Mouse (Mus musculus): ENCODE data around the gene Mcur1. TPM values are rescaled to one million over a fixed set of nuclear protein-coding genes. Genes with fewer than 3 reads are reported as not detected.

Gene Mcur1
- polyA plus RNA-seq, 1 experiment from 2014 or later = 9.0 TPM

- Histone ChIP-seq H3K4me1 (peaks cover 11% of the 10 kb centered on the region; the same call in 1 of the 2 replicates), H3K4me2 (no peak overlapping the region), H3K36me3 (no peaks in the 10 kb centered on the region), H3K4me3 (no peak overlapping the region), H3K27ac (no peak overlapping the region), H3K27me3 (replicated peaks) (no peaks in the 10 kb centered on the region), H3K9me3 (replicated peaks) (peaks cover 5% of the 10 kb centered on the region; the same call in 1 of the 2 replicates), H3K9ac (no peak overlapping the region)
- WGBS (ENCODE audit: insufficient replicate concordance) = 79% methylated on average over 14 of the region's 14 CpGs
- ATAC-seq = no peak
Observed at GRCm38 (mm10) chr13:43498849-43499248, 61.1 kb downstream of the Mcur1 start.

GRCm38 (mm10) chr13:43497769-43498168, 62.2 kb downstream of the Mcur1 start:
- H3K9me3 ChIP-seq (replicated peaks) = peaks cover 5% of the 10 kb centered on the region; the same call in 1 of the 2 replicates
- no peak for ATAC-seq
- WGBS (ENCODE audit: insufficient replicate concordance) = 75% methylated on average over 3 of the region's 3 CpGs
- H3K4me1 ChIP-seq = no peaks in the 10 kb centered on the region
- no peaks in the 10 kb centered on the region for H3K36me3 ChIP-seq
- H3K4me2 ChIP-seq = no peak overlapping the region
- H3K27ac ChIP-seq = no peak overlapping the region
- no peak overlapping the region for H3K9ac ChIP-seq
- H3K27me3 ChIP-seq (replicated peaks) = no peaks in the 10 kb centered on the region
- H3K4me3 ChIP-seq = no peak overlapping the region

- Histone ChIP-seq H3K4me3 (no peak overlapping the region), H3K27me3 (replicated peaks) (no peaks in the 10 kb centered on the region), H3K27ac (no peak overlapping the region), H3K9ac (no peak overlapping the region), H3K4me1 (no peaks in the 10 kb centered on the region), H3K4me2 (no peak overlapping the region), H3K9me3 (replicated peaks) (peaks cover 5% of the 10 kb centered on the region; the same call in 1 of the 2 replicates), H3K36me3 (no peaks in the 10 kb centered on the region)
- no peak for ATAC-seq
- 21% methylated on average over 2 of the region's 2 CpGs for WGBS (ENCODE audit: insufficient replicate concordance)
Observed at GRCm38 (mm10) chr13:43496660-43497059, 63.3 kb downstream of the Mcur1 start.

DNA sequence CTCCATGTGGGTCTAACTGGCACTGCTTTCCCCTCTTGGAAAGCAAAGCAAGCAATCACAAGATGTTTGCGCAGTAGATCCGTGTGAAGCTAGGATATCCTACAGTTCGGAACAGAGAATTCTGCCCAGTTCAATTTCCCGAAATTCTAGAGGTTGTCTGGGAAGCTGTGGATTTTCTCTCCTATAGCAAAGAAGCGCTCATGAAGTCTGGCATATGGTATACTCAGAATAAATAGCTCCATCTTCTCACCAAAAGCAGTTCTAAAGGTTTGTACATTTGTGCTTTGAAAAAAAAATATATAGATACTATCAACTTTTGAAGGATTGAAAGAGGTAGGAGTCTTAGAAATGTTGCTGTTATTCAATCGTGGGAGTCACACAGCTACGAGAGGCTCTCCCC, 64.3 kb downstream of the Mcur1 start:
- Histone ChIP-seq H3K36me3 (no peaks in the 10 kb centered on the region), H3K4me2 (no peak overlapping the region), H3K9ac (no peak overlapping the region), H3K4me3 (no peak overlapping the region), H3K9me3 (replicated peaks) (peaks cover 7% of the 10 kb centered on the region; the same call in 1 of the 2 replicates), H3K27me3 (replicated peaks) (no peaks in the 10 kb centered on the region), H3K4me1 (no peaks in the 10 kb centered on the region), H3K27ac (no peak overlapping the region)
- no peak for ATAC-seq
- 71% methylated on average over 7 of the region's 7 CpGs for WGBS (ENCODE audit: insufficient replicate concordance)

DNA sequence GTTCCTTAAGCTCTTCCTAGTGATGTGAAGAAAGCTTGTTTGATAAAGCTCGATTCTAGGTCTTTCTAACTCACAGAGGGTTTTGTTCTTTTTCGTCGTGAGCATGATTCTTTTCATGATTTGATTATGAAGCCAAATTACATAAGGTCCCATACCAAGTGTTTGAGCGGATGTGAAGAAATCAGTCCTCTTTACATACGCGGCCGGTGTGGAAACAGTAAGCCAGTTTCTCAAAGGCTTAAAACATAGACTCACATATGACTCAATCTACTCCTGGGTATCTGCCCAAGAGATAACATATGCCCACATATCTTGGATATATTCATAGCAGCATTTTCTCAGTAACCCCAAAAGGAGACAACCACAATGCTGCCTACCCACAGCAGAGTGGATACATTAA, 66.3 kb downstream of the Mcur1 start:
- Histone ChIP-seq H3K4me3 (no peak overlapping the region), H3K4me2 (no peak overlapping the region), H3K9ac (no peak overlapping the region), H3K9me3 (replicated peaks) (peaks cover 7% of the 10 kb centered on the region; the same call in 1 of the 2 replicates), H3K27ac (no peak overlapping the region), H3K27me3 (replicated peaks) (no peaks in the 10 kb centered on the region), H3K36me3 (no peaks in the 10 kb centered on the region), H3K4me1 (no peaks in the 10 kb centered on the region)
- no peak for ATAC-seq
- 74% methylated on average over 7 of the region's 7 CpGs for WGBS (ENCODE audit: insufficient replicate concordance)

GRCm38 (mm10) chr13:43493058-43493481, 66.9 kb downstream of the Mcur1 start:
- Histone ChIP-seq H3K4me2 (no peak overlapping the region), H3K4me3 (no peak overlapping the region), H3K4me1 (no peaks in the 10 kb centered on the region), H3K27me3 (replicated peaks) (no peaks in the 10 kb centered on the region), H3K9ac (no peak overlapping the region), H3K36me3 (no peaks in the 10 kb centered on the region), H3K9me3 (replicated peaks) (peaks cover 7% of the 10 kb centered on the region; the same call in 1 of the 2 replicates), H3K27ac (no peak overlapping the region)
- WGBS (ENCODE audit: insufficient replicate concordance) = 62% methylated on average over 11 of the region's 11 CpGs
- ATAC-seq = no peak

Other genes starting within 250 kb of the Mcur1 start
- gene Sirt5, start 194.7 kb downstream of the Mcur1 start, polyA plus RNA-seq (2016; fragmentation: Nextera tagmentation; extraction: Ambion mirVana) = 8.1 TPM in 2 replicates
- gene Nol7, start 161.8 kb downstream of the Mcur1 start, polyA plus RNA-seq (2016; fragmentation: Nextera tagmentation; extraction: Ambion mirVana) = 169 and 175 TPM in 2 replicates
- gene Ranbp9, start 78.9 kb downstream of the Mcur1 start, polyA plus RNA-seq (2016; fragmentation: Nextera tagmentation; extraction: Ambion mirVana) = 3.3 and 4.5 TPM in 2 replicates
- gene Rnf182, start 55.5 kb upstream of the Mcur1 start, polyA plus RNA-seq (2016; fragmentation: Nextera tagmentation; extraction: Ambion mirVana) = 0.19 and 0.20 TPM in 2 replicates
- 0.64 and 0.89 TPM in 2 replicates for gene Cd83, start 224.6 kb upstream of the Mcur1 start, polyA plus RNA-seq (2016; fragmentation: Nextera tagmentation; extraction: Ambion mirVana)

Measured in liver, embryonic 12.5 days (tissue).